Mouse (Mus musculus): Measurements from ENCODE around the gene Fndc7. TPM values are rescaled to one million over a fixed set of nuclear protein-coding genes. Genes with fewer than 3 reads are reported as not detected.

Fndc7 gene
- polyA plus RNA-seq (2015; fragmentation: Nextera tagmentation; extraction: Ambion mirVana), result 0.05 TPM in 1 of 2 replicates, not detected in the other

- 91% methylated on average over 1 of the region's 1 CpGs for WGBS
- no peaks in the 10 kb centered on the region for H3K27me3 ChIP-seq
- H3K9ac ChIP-seq, result no peak within 1 kb of the TSS
- no peak within 1 kb of the TSS for H3K4me3 ChIP-seq
- no peak within 1 kb of the TSS for H3K4me2 ChIP-seq
- H3K9me3 ChIP-seq, result no peaks in the 10 kb centered on the region
- ATAC-seq (ENCODE audit: low FRiP score, low read depth), result no peak
- no peaks in the 10 kb centered on the region for H3K36me3 ChIP-seq
- H3K4me1 ChIP-seq (replicated peaks), result peaks cover 7% of the 10 kb centered on the region; the same call in 1 of the 2 replicates
- no peak within 1 kb of the TSS for H3K27ac ChIP-seq (replicated peaks)
Observed at GRCm38 (mm10) chr3:108889908-108890307, at the start of gene Fndc7. Gene Fndc7 (minus strand): TSS chr3:108890008.

- no peak for ATAC-seq (ENCODE audit: low FRiP score, low read depth)
- WGBS, result 89% methylated on average over 5 of the region's 5 CpGs
- Histone ChIP-seq H3K27me3 (no peaks in the 10 kb centered on the region), H3K4me2 (peak within 1 kb of the TSS; percentile 69), H3K9me3 (no peaks in the 10 kb centered on the region), H3K27ac (replicated peaks) (no peak within 1 kb of the TSS), H3K4me3 (peak within 1 kb of the TSS; percentile 41), H3K4me1 (replicated peaks) (no peaks in the 10 kb centered on the region), H3K9ac (peak within 1 kb of the TSS; percentile 7; the same call in 1 of the 2 replicates), H3K36me3 (no peaks in the 10 kb centered on the region)
Observed at GRCm38 (mm10) chr3:108939573-108939972, 49.8 kb upstream of the Fndc7 start, which contains the start of gene Henmt1. Gene Henmt1 (plus strand): TSS chr3:108939873.

GRCm38 (mm10) chr3:108938691-108939090, 48.9 kb upstream of the Fndc7 start:
- Histone ChIP-seq H3K36me3 (no peaks in the 10 kb centered on the region), H3K9me3 (no peaks in the 10 kb centered on the region), H3K4me2 (no peak overlapping the region), H3K9ac (no peak overlapping the region), H3K4me1 (replicated peaks) (no peaks in the 10 kb centered on the region), H3K27ac (replicated peaks) (no peak overlapping the region), H3K27me3 (no peaks in the 10 kb centered on the region), H3K4me3 (no peak overlapping the region)
- WGBS, result 92% methylated on average over 5 of the region's 5 CpGs
- no peak for ATAC-seq (ENCODE audit: low FRiP score, low read depth)

- Histone ChIP-seq H3K27ac (replicated peaks) (no peak overlapping the region), H3K4me3 (no peak overlapping the region), H3K9ac (no peak overlapping the region), H3K27me3 (no peaks in the 10 kb centered on the region), H3K9me3 (no peaks in the 10 kb centered on the region), H3K36me3 (no peaks in the 10 kb centered on the region), H3K4me1 (replicated peaks) (no peaks in the 10 kb centered on the region), H3K4me2 (no peak overlapping the region)
- no peak for ATAC-seq (ENCODE audit: low FRiP score, low read depth)
- 97% methylated on average over 6 of the region's 6 CpGs for WGBS
Observed at GRCm38 (mm10) chr3:108933557-108933956, 43.7 kb upstream of the Fndc7 start.

- Histone ChIP-seq H3K4me3 (no peak overlapping the region), H3K4me2 (no peak overlapping the region), H3K36me3 (no peaks in the 10 kb centered on the region), H3K27me3 (no peaks in the 10 kb centered on the region), H3K4me1 (replicated peaks) (no peaks in the 10 kb centered on the region), H3K27ac (replicated peaks) (no peak overlapping the region), H3K9me3 (no peaks in the 10 kb centered on the region), H3K9ac (no peak overlapping the region)
- no peak for ATAC-seq (ENCODE audit: low FRiP score, low read depth)
- WGBS, result 75% methylated on average over 1 of the region's 1 CpGs
Observed at GRCm38 (mm10) chr3:108926308-108926707, 36.5 kb upstream of the Fndc7 start.

GRCm38 (mm10) chr3:108925677-108926076, 35.9 kb upstream of the Fndc7 start:
- Histone ChIP-seq H3K9ac (no peak overlapping the region), H3K4me1 (replicated peaks) (no peaks in the 10 kb centered on the region), H3K4me3 (no peak overlapping the region), H3K9me3 (no peaks in the 10 kb centered on the region), H3K4me2 (no peak overlapping the region), H3K27me3 (no peaks in the 10 kb centered on the region), H3K27ac (replicated peaks) (no peak overlapping the region), H3K36me3 (no peaks in the 10 kb centered on the region)
- 92% methylated on average over 4 of the region's 4 CpGs for WGBS
- ATAC-seq (ENCODE audit: low FRiP score, low read depth), result no peak

- Histone ChIP-seq H3K27me3 (no peaks in the 10 kb centered on the region), H3K9ac (no peak overlapping the region), H3K4me3 (no peak overlapping the region), H3K4me1 (replicated peaks) (no peaks in the 10 kb centered on the region), H3K27ac (replicated peaks) (no peak overlapping the region), H3K36me3 (no peaks in the 10 kb centered on the region), H3K9me3 (no peaks in the 10 kb centered on the region), H3K4me2 (no peak overlapping the region)
- WGBS, result 88% methylated on average over 1 of the region's 1 CpGs
- ATAC-seq (ENCODE audit: low FRiP score, low read depth), result no peak
Observed at GRCm38 (mm10) chr3:108921822-108922221, 32.0 kb upstream of the Fndc7 start.

- WGBS, result 87% methylated on average over 3 of the region's 3 CpGs
- Histone ChIP-seq H3K9ac (no peak overlapping the region), H3K4me2 (no peak overlapping the region), H3K9me3 (no peaks in the 10 kb centered on the region), H3K27me3 (no peaks in the 10 kb centered on the region), H3K4me3 (no peak overlapping the region), H3K27ac (replicated peaks) (no peak overlapping the region), H3K36me3 (no peaks in the 10 kb centered on the region), H3K4me1 (replicated peaks) (no peaks in the 10 kb centered on the region)
- no peak for ATAC-seq (ENCODE audit: low FRiP score, low read depth)
Observed at GRCm38 (mm10) chr3:108920442-108921070, 30.7 kb upstream of the Fndc7 start.

- H3K4me1 ChIP-seq (replicated peaks), result no peaks in the 10 kb centered on the region
- H3K9ac ChIP-seq, result no peak overlapping the region
- no peak for ATAC-seq (ENCODE audit: low FRiP score, low read depth)
- H3K9me3 ChIP-seq, result no peaks in the 10 kb centered on the region
- 100% methylated on average over 1 of the region's 1 CpGs for WGBS
- no peaks in the 10 kb centered on the region for H3K36me3 ChIP-seq
- no peak overlapping the region for H3K4me2 ChIP-seq
- H3K27me3 ChIP-seq, result no peaks in the 10 kb centered on the region
- H3K4me3 ChIP-seq, result no peak overlapping the region
- no peak overlapping the region for H3K27ac ChIP-seq (replicated peaks)
Observed at GRCm38 (mm10) chr3:108918852-108919251, 29.0 kb upstream of the Fndc7 start.

- Histone ChIP-seq H3K9ac (no peak overlapping the region), H3K27me3 (no peaks in the 10 kb centered on the region), H3K4me2 (no peak overlapping the region), H3K4me1 (replicated peaks) (no peaks in the 10 kb centered on the region), H3K4me3 (no peak overlapping the region), H3K9me3 (no peaks in the 10 kb centered on the region), H3K36me3 (no peaks in the 10 kb centered on the region), H3K27ac (replicated peaks) (no peak overlapping the region)
- 60% methylated on average over 3 of the region's 3 CpGs for WGBS
- no peak for ATAC-seq (ENCODE audit: low FRiP score, low read depth)
Observed at GRCm38 (mm10) chr3:108917986-108918385, 28.2 kb upstream of the Fndc7 start.

GRCm38 (mm10) chr3:108916857-108917256, 27.0 kb upstream of the Fndc7 start:
- Histone ChIP-seq H3K27me3 (no peaks in the 10 kb centered on the region), H3K9me3 (no peaks in the 10 kb centered on the region), H3K4me3 (no peak overlapping the region), H3K27ac (replicated peaks) (no peak overlapping the region), H3K4me2 (no peak overlapping the region), H3K36me3 (no peaks in the 10 kb centered on the region), H3K4me1 (replicated peaks) (peaks cover 3% of the 10 kb centered on the region; the same call in 1 of the 2 replicates), H3K9ac (no peak overlapping the region)
- 41% methylated on average over 4 of the region's 4 CpGs for WGBS
- ATAC-seq (ENCODE audit: low FRiP score, low read depth), result no peak

- H3K27ac ChIP-seq (replicated peaks), result no peak overlapping the region
- WGBS, result 86% methylated on average over 1 of the region's 1 CpGs
- ATAC-seq (ENCODE audit: low FRiP score, low read depth), result no peak
Observed at GRCm38 (mm10) chr3:108915999-108916398, 26.2 kb upstream of the Fndc7 start.

More at GRCm38 (mm10) chr3:108915999-108916398, 26.2 kb upstream of the Fndc7 start:
- Histone ChIP-seq H3K27me3 (no peaks in the 10 kb centered on the region), H3K4me2 (no peak overlapping the region), H3K36me3 (no peaks in the 10 kb centered on the region), H3K9me3 (no peaks in the 10 kb centered on the region), H3K4me3 (no peak overlapping the region), H3K9ac (no peak overlapping the region), H3K4me1 (replicated peaks) (peaks cover 3% of the 10 kb centered on the region; the same call in 1 of the 2 replicates)
